In the genomic region with DNA sequence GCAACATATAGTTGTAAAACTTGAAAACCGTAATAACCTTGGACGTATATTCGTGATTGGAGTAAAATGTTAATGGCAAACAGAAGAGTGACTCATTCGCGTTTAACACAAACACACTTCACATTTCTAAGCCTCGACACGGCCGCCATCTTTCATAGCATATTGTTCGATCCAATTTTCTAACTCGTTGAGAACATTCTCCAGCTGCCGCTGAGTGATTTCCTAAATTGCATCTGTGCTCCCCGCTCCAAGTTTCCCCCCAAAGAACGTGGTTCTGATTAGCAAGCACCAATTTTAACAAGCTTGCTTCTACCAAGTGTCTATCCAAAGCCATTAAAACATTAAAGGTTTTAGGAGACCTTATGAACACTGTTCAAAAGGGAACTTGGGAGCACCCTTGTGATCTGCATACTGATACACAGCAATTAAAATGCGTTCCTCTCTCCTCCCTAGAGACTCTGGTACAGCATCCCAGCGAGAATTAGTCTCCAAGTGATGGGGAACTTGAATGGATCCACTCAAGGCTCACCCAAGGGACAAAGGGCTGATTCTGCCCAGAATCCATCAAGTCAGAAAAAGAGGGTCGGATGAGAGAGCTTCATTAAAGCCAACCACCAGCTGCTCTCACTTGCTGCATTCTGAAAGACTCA, we compare ENCODE assay signal across 14 mouse cellular contexts.
DNase-seq lines count a peak whose midpoint lies in the region; ATAC-seq lines count a peak whose summit lies in the region.
"Had no signal": no experiment of that assay in that cellular context is flagged by ENCODE, and none has a peak within 500 bp of the region (broad histone marks: within the 10 kb centered on the region; RNA-seq: fewer than 3 reads in every experiment).

No protein-coding gene starts in this region.

- WGBS in hindbrain, embryonic 16.5 days: 71% methylated on average over 16 of the region's 16 CpGs
- 90% methylated on average over 16 of the region's 16 CpGs for WGBS in hindbrain, embryonic 11.5 days
- WGBS in midbrain, embryonic 12.5 days: 79% methylated on average over 16 of the region's 16 CpGs
- 86% methylated on average over 16 of the region's 16 CpGs for WGBS in midbrain, embryonic 11.5 days
- 87% methylated on average over 16 of the region's 16 CpGs for WGBS in forebrain, embryonic 10.5 days
- WGBS in liver, embryonic 12.5 days (ENCODE audit: insufficient replicate concordance): 81% methylated on average over 16 of the region's 16 CpGs
- 88% methylated on average over 16 of the region's 16 CpGs for WGBS in kidney, embryonic 16.5 days

- H3K9me3 ChIP-seq in hindbrain, embryonic 16.5 days (ENCODE audit: control insufficient read depth, low read length): no peaks in the 10 kb centered on the region
- no peaks in the 10 kb centered on the region for H3K9me3 ChIP-seq in hindbrain, embryonic 11.5 days (ENCODE audit: control insufficient read depth, low read length)
- H3K9me3 ChIP-seq in midbrain, embryonic 12.5 days: no peaks in the 10 kb centered on the region
- H3K9me3 ChIP-seq in midbrain, embryonic 11.5 days (ENCODE audit: control insufficient read depth, low read length): no peaks in the 10 kb centered on the region
- no peaks in the 10 kb centered on the region for H3K9me3 ChIP-seq in forebrain, embryonic 10.5 days
- H3K9me3 ChIP-seq in liver, embryonic 12.5 days (replicated peaks): no peaks in the 10 kb centered on the region
- no peaks in the 10 kb centered on the region for H3K9me3 ChIP-seq in kidney, embryonic 16.5 days (ENCODE audit: low read length)
- H3K9me3 ChIP-seq: embryonic facial prominence, embryonic 13.5 days; G1E; kidney, embryonic 15.5 days had no signal

- H3K4me1 ChIP-seq in hindbrain, embryonic 16.5 days (ENCODE audit: control insufficient read depth, insufficient read depth, low read depth, low read length): no peaks in the 10 kb centered on the region
- H3K4me1 ChIP-seq in hindbrain, embryonic 11.5 days (replicated peaks; ENCODE audit: control insufficient read depth, insufficient read depth, low read length): no peaks in the 10 kb centered on the region
- H3K4me1 ChIP-seq in midbrain, embryonic 12.5 days: peaks cover 15% of the 10 kb centered on the region; the same call in 1 of the 2 replicates
- no peaks in the 10 kb centered on the region for H3K4me1 ChIP-seq in midbrain, embryonic 11.5 days (ENCODE audit: control insufficient read depth, insufficient read depth, low read length)
- peaks cover 10% of the 10 kb centered on the region; the same call in 1 of the 2 replicates for H3K4me1 ChIP-seq in forebrain, embryonic 10.5 days
- H3K4me1 ChIP-seq in liver, embryonic 12.5 days: no peaks in the 10 kb centered on the region
- H3K4me1 ChIP-seq in kidney, embryonic 16.5 days (ENCODE audit: insufficient read depth, low read length): no peaks in the 10 kb centered on the region
- H3K4me1 ChIP-seq: embryonic facial prominence, embryonic 13.5 days; kidney, embryonic 15.5 days had no signal

- ATAC-seq in hindbrain, embryonic 16.5 days: peak; percentile 68
- ATAC-seq in hindbrain, embryonic 11.5 days (ENCODE audit: low FRiP score): no peak
- peak; percentile 45; the same call in 1 of the 2 replicates for ATAC-seq in midbrain, embryonic 12.5 days (ENCODE audit: low FRiP score, low read depth)
- ATAC-seq in midbrain, embryonic 11.5 days (ENCODE audit: low FRiP score): no peak
- ATAC-seq in liver, embryonic 12.5 days: no peak
- no peak for ATAC-seq in kidney, embryonic 16.5 days (ENCODE audit: low FRiP score, low TSS enrichment)

- no peak overlapping the region for H3K27ac ChIP-seq in hindbrain, embryonic 16.5 days (ENCODE audit: low read depth, low read length)
- H3K27ac ChIP-seq in hindbrain, embryonic 11.5 days (ENCODE audit: low read depth, low read length): no peak overlapping the region
- H3K27ac ChIP-seq in midbrain, embryonic 12.5 days (replicated peaks): no peak overlapping the region
- no peak overlapping the region for H3K27ac ChIP-seq in midbrain, embryonic 11.5 days (ENCODE audit: low read depth, low read length)
- 0 out of 2 replicates have a peak overlapping the region, but pooled peaks have one; percentile 25 for H3K27ac ChIP-seq in forebrain, embryonic 10.5 days
- no peak overlapping the region for H3K27ac ChIP-seq in liver, embryonic 12.5 days
- H3K27ac ChIP-seq in kidney, embryonic 16.5 days (ENCODE audit: low read length): no peak overlapping the region
- H3K27ac ChIP-seq: embryonic facial prominence, embryonic 13.5 days; gastrocnemius, adult 2 months; kidney, embryonic 15.5 days had no signal

- no peak overlapping the region for H3K9ac ChIP-seq in hindbrain, embryonic 16.5 days (ENCODE audit: low read depth, low read length)
- no peak overlapping the region for H3K9ac ChIP-seq in hindbrain, embryonic 11.5 days (ENCODE audit: low read depth, low read length)
- H3K9ac ChIP-seq in midbrain, embryonic 12.5 days (replicated peaks): no peak overlapping the region
- H3K9ac ChIP-seq in midbrain, embryonic 11.5 days (ENCODE audit: low read length): no peak overlapping the region
- no peak overlapping the region for H3K9ac ChIP-seq in liver, embryonic 12.5 days
- no peak overlapping the region for H3K9ac ChIP-seq in kidney, embryonic 16.5 days (replicated peaks; ENCODE audit: low read length)
- H3K9ac ChIP-seq: embryonic facial prominence, embryonic 13.5 days; kidney, embryonic 15.5 days had no signal

- no peak overlapping the region for H3K4me2 ChIP-seq in hindbrain, embryonic 16.5 days (ENCODE audit: low read length)
- no peak overlapping the region for H3K4me2 ChIP-seq in hindbrain, embryonic 11.5 days (replicated peaks; ENCODE audit: low read depth, low read length)
- H3K4me2 ChIP-seq in midbrain, embryonic 12.5 days (replicated peaks): no peak overlapping the region
- H3K4me2 ChIP-seq in midbrain, embryonic 11.5 days: no peak overlapping the region
- no peak overlapping the region for H3K4me2 ChIP-seq in liver, embryonic 12.5 days
- no peak overlapping the region for H3K4me2 ChIP-seq in kidney, embryonic 16.5 days (replicated peaks; ENCODE audit: low read depth, low read length)
- H3K4me2 ChIP-seq: embryonic facial prominence, embryonic 13.5 days; kidney, embryonic 15.5 days had no signal

- no peaks in the 10 kb centered on the region for H3K36me3 ChIP-seq in hindbrain, embryonic 16.5 days (ENCODE audit: control insufficient read depth, insufficient read depth, low read length)
- no peaks in the 10 kb centered on the region for H3K36me3 ChIP-seq in hindbrain, embryonic 11.5 days (ENCODE audit: control insufficient read depth, insufficient read depth, low read length)
- H3K36me3 ChIP-seq in midbrain, embryonic 12.5 days: no peaks in the 10 kb centered on the region
- H3K36me3 ChIP-seq in midbrain, embryonic 11.5 days (ENCODE audit: control insufficient read depth, insufficient read depth, low read length): no peaks in the 10 kb centered on the region
- H3K36me3 ChIP-seq in forebrain, embryonic 10.5 days (replicated peaks): peaks cover 7% of the 10 kb centered on the region
- peaks cover 5% of the 10 kb centered on the region; the same call in 1 of the 2 replicates for H3K36me3 ChIP-seq in liver, embryonic 12.5 days
- peaks cover 3% of the 10 kb centered on the region; the same call in 1 of the 2 replicates for H3K36me3 ChIP-seq in kidney, embryonic 16.5 days (ENCODE audit: insufficient read depth, low read length)
- H3K36me3 ChIP-seq: embryonic facial prominence, embryonic 13.5 days had no signal

- no peak for DNase-seq in hindbrain, embryonic 11.5 days (ENCODE audit: low spot score)
- DNase-seq in midbrain, embryonic 11.5 days (ENCODE audit: low spot score, missing footprints): no peak
- DNase-seq in forebrain, embryonic 10.5 days (ENCODE audit: extremely low spot score, low spot score): no peak
- peak; percentile 25 to 34 for DNase-seq in layer of hippocampus, adult 8-10 months (ENCODE audit: low spot score in 2 of 2)
- DNase-seq: B cell, adult 2 months; cerebellum, adult 9-10 months; gastrocnemius, adult 2 months had no signal

- no peak overlapping the region for H3K4me3 ChIP-seq in hindbrain, embryonic 16.5 days (ENCODE audit: low read length)
- H3K4me3 ChIP-seq in hindbrain, embryonic 11.5 days (ENCODE audit: low read depth, low read length): no peak overlapping the region
- no peak overlapping the region for H3K4me3 ChIP-seq in midbrain, embryonic 12.5 days
- H3K4me3 ChIP-seq in midbrain, embryonic 11.5 days (ENCODE audit: low read depth, low read length): no peak overlapping the region
- H3K4me3 ChIP-seq in forebrain, embryonic 10.5 days: no peak overlapping the region
- no peak overlapping the region for H3K4me3 ChIP-seq in liver, embryonic 12.5 days
- no peak overlapping the region for H3K4me3 ChIP-seq in kidney, embryonic 16.5 days (ENCODE audit: low read length)
- H3K4me3 ChIP-seq: embryonic facial prominence, embryonic 13.5 days; gastrocnemius, adult 2 months; kidney, embryonic 15.5 days had no signal

- no peaks in the 10 kb centered on the region for H3K27me3 ChIP-seq in hindbrain, embryonic 16.5 days (replicated peaks; ENCODE audit: control insufficient read depth, insufficient read depth, low read length)
- no peaks in the 10 kb centered on the region for H3K27me3 ChIP-seq in hindbrain, embryonic 11.5 days (ENCODE audit: control insufficient read depth, insufficient read depth, low read length)
- H3K27me3 ChIP-seq in midbrain, embryonic 12.5 days: peaks cover 5% of the 10 kb centered on the region; the same call in 1 of the 2 replicates
- H3K27me3 ChIP-seq in midbrain, embryonic 11.5 days (ENCODE audit: control insufficient read depth, insufficient read depth, low read length): no peaks in the 10 kb centered on the region; the same call in 1 of the 2 replicates
- H3K27me3 ChIP-seq in forebrain, embryonic 10.5 days (ENCODE audit: poor library complexity, severe bottlenecking): no peaks in the 10 kb centered on the region
- no peaks in the 10 kb centered on the region for H3K27me3 ChIP-seq in liver, embryonic 12.5 days (replicated peaks)
- H3K27me3 ChIP-seq in kidney, embryonic 16.5 days (ENCODE audit: insufficient read depth, low read length): no peaks in the 10 kb centered on the region
- H3K27me3 ChIP-seq: kidney, embryonic 15.5 days had no signal

Comparison
In these comparisons a context has a peak if more than half of its experiments do, and no peak if none do; other contexts are left out.
1. ATAC-seq: peak in hindbrain, embryonic 16.5 days (single experiment) and midbrain, embryonic 12.5 days (single experiment); none in hindbrain, embryonic 11.5 days (single experiment), midbrain, embryonic 11.5 days (single experiment), liver, embryonic 12.5 days (single experiment) and kidney, embryonic 16.5 days (single experiment).
2. DNase-seq: peak in layer of hippocampus, adult 8-10 months (2 of 2); none in hindbrain, embryonic 11.5 days (single experiment), midbrain, embryonic 11.5 days (single experiment) and forebrain, embryonic 10.5 days (single experiment).